Mouse (Mus musculus) neutrophil, adult 65 days (primary cell): ENCODE data around the gene Tas2r134. TPM values are rescaled to one million over a fixed set of nuclear protein-coding genes. Genes with fewer than 3 reads are reported as not detected.

Experiments used
- total RNA-seq: library from RNA; stranded (reverse); gene quantifications from 2 replicates; pipeline ENCODE4 v1.2.4, GENCODE M21; 2023

Gene Tas2r134
- not detected in 2 replicates for total RNA-seq

GRCm38 (mm10) chr2:51627211-51627610 lies at the start of gene Tas2r134:
TSS of gene Tas2r134 (plus strand) at chr2:51627511.

